Mouse (Mus musculus): ENCODE measurements at regions not wholly inside any gene's neighbourhood (a gene's known extent, or its start where the extent isn't known, plus 50 kb on each side); places are given as distances from the start of the nearest gene placed in this dataset.

DNA sequence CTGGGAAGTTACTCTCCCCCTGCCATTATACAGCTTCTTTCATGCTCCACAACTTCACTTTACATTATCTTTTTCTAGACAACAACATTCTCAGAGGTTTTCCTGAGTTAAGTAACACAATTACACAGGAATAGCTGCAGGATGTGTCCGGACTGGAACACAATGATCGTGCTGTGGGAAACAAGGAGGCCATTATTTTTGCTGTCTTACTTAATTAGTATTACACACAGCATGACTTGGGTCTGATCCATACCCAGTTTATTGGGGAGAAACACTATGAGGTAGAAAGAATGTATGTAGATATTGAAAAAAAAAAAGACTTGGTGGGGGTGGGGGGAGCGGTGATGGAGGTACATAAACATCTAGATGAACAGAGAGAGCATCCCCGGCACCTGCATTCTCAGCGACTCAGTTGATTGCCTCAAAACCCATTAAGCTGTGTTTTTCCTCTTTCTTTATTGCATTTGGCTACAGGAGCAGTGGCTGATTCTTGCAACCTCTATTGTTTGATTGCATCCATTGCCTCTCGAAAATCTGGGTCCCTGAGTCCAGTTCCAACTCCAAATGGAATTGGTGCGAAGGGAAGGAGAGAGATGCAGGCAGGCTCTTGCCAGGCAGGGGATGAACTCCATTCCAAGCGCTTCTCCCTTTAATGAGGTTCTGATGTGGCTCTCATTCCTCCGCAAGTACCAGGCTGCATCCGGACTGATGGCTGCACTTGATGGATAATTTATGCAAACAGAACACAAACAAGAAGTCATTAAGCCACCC lies 529.8 kb downstream of the Slc4a3 start:
- no peak for DNase-seq (ENCODE audit: low read depth in 1 of 2, low spot score in 2 of 2)

DNA sequence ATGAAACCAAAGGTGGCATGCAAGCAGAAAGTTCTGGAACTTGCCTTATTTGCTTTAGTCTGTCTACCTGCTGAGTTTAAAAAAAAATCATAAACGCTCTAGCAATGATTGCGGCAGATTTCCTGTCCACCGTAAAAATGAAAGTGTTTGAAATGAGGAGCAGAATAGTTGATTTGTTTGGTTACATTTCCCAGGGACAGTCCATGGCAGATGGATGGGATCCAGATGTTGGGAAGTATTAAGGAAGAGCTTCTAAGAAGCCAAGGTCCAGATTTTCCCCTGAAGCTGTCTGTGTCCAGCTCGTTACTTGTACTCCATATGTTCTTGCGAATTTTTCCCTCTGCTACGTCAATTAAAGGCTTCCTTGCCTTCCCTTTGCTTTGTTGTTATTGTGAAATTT lies 534.2 kb downstream of the Slc4a3 start:
- no peak for DNase-seq (ENCODE audit: low read depth in 1 of 2, low spot score in 2 of 2)

DNA sequence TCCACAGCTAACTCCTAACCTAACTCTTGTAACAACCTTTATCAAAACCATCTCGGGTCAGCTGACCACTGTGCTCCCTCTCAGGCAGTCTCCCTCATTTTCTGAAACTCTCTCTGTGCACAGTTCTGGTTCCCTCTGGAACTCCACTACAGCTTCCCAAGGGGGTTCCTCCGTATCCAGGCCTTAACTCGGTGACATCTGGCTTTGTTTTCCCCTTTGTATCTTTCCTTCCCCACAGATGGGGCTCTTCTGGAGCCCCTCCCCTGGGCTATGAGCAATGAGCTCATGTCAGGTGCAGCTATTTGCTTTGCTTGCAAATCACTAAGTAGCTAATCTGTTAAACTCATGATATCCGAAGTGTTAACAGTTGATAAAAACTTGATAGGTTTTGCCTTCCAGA lies 535.6 kb downstream of the Slc4a3 start:
- DNase-seq (ENCODE audit: low read depth in 1 of 2, low spot score in 2 of 2) = no peak

DNA sequence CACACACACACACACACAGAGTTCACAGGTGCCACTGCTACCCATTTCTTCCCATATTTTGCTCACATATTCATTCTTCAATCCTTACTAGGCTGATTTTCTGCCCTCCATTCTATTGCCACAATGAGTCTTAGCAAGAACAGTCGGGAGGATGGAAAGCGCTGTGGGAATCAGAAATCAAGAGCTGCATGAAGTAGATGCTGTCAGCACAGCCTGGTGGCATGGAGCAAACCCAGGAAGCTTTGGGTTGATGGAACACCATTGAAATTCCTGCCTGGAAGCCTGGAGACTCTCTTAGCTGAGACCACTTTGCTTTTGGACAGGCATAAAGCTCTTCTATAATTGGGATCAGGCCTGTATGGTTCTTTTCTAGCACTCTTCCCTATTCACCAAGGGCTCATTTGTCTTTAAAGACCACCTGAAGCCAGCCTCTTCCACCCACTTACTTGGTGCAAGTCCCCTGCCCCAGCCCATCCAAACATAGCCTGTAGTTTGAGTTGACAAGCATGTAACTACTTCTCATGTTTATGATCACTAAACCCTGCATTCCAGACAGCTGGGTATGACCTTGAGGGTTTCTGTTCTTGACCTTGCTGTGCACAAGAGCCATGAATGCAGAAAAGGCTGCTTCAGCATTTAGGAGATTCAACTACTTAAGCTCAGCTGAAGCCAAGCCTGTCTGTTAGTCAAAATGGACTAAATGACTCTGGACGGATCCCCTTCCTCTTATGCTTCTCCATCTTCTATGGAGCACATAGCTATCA lies 537.4 kb downstream of the Slc4a3 start:
- DNase-seq (ENCODE audit: low read depth in 1 of 2, low spot score in 2 of 2) = no peak

DNA sequence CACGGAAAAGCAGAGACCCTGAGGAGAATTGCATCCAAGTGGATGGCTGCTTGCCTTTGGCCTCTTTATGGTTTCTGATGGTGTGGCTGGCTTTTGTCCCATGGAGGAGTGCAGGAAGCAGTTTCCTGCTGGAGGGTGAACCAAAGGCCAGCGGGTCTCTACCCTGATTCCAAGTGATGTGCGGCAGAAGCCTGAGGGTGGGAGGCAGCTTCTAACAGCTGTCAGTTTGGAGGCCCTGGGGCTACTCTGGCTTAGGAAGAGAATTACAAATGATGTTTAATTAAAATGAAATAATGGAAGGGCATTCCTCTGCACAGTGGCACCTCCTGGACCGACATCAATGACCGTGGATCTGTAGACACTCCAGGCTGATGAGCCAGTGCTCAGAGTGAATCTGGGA lies 545.0 kb downstream of the Slc4a3 start:
- DNase-seq (ENCODE audit: low read depth in 1 of 2, low spot score in 2 of 2) = no peak

DNA sequence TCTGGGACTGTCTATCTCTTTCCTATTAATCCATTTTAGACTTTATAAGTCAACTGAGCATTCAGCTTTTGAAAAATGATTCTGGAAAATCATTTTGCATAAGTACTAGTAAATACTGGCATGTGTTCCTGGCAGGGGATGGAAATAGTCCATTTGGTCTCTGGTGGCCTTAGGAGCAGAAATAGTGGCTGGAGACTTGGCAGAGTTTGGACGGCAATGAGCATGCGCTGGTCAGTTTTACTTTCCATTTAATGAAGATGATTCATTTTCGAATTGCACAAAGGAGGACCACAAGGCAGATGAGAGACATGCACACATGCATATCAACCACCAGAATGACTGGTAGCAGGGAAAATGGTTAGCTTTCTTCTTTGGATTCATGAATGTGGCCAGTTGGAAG lies 567.2 kb downstream of the Slc4a3 start:
- no peak for DNase-seq (ENCODE audit: low read depth in 1 of 2, low spot score in 2 of 2)

DNA sequence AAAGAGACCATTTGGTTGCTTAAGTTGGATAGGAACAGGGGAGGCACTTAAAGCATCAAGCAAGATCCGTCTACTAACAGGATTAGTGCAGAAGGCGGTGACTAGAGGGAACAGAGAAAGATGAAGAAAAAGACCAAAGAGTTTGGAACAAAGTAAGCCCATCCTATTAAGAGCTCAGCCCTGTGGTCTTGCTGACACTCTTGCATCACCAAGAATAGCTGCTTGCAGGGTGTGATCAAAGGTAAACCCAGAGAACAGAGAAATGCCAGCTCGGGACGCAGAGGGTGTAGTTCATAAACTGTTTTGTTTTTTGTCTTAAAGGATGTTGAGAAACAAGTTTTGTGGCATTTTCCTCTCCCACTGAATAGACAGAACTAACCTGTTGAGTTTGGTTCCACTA lies 574.8 kb downstream of the Slc4a3 start:
- DNase-seq (ENCODE audit: low read depth in 1 of 2, low spot score in 2 of 2) = no peak

DNA sequence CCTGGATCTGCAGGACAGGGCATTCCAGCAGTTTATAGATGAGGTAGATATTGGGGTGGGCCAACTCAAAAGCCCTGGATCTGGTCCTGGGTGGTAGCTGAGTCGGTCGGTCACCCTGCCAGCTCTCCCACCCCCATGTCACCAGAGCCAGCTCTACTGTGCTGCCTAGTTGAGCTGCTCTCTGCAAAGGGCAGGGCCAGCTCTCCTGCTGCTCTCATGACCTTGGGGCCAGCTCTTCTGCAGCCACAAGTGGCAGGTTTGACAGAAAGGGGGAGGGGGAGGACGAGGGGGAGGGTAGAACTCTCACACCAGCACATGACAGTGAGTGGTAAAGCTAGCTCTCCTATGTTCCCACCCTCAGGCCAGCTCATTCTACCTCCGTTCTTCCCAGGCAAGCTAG lies 584.3 kb downstream of the Slc4a3 start:
- DNase-seq (ENCODE audit: low read depth in 1 of 2, low spot score in 2 of 2) = no peak

DNA sequence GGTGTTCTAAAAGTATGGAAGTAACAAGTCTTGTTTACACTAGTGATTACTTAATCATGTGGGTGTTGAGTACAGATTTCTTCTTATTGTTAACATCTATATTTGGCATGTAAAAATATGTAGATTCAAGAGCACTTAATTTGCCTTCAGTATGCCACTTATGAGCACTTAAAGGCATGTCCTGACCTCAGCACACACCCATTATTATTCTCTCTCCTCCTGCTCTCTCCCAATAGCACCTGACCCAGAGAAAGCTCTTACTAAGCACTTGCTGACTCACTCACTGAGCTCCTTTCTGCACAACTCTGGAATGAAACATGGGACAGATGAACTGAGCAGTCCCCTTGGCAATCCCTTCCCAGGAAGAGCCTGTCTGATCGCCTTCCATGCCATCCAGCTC lies 590.7 kb downstream of the Slc4a3 start:
- no peak for DNase-seq (ENCODE audit: low read depth in 1 of 2, low spot score in 2 of 2)

DNA sequence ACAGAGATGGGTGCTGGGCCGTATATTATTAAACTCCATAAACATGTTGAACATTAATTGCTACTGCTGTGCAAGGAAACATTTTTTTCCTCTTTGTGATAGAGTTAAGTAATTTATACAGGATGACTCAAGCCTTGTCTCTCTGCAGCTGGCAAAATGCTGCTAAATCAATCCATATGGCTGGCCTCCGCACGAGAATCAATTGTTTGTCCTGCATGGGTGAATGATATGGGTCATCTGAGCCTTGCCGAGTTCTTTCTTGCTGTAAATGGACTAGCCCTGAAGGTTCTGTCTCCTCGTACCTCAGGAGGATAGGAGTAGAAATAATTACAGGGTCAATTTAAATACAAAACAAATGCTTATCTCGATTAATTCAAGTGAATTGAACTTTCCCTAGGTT lies 591.6 kb downstream of the Slc4a3 start:
- DNase-seq (ENCODE audit: low read depth in 1 of 2, low spot score in 2 of 2) = no peak

DNA sequence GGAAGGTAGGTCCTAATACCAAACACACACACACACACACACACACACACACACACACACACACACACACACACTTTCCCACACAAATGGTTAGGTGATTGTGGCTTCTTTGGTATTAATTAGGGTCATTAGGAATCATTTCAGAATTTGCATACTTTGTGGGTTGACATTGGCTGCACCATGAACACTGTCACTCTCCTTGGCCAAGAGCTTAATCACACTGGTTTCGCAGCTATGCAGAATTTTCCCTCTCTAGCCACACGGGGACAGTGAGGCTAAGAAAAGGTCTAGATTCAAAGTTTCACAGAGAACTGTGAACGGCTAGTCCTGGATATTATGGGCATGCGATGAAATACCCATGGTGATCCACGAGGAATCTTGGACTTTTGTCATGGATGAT lies 597.5 kb downstream of the Slc4a3 start:
- DNase-seq (ENCODE audit: low read depth in 1 of 2, low spot score in 2 of 2) = no peak

DNA sequence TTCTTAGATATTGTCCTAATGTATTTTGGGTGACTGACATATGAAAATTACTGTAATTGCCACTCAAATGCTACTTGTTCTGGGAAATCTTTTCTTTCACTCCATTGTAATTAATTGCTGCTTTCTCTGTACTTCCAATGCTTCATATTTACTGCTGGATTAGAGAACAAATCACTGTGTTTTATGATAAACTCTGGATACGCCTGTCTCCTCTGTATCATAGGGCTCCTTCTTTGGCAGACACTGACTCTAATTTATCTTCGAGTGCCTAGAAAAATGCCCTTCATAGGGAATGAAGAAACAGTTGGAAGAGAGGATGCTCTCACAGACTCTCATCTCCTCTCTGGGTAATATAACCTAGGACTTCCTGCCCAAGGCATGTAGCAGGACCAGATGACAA lies 602.9 kb downstream of the Slc4a3 start:
- no peak for DNase-seq (ENCODE audit: low read depth in 1 of 2, low spot score in 2 of 2)

DNA sequence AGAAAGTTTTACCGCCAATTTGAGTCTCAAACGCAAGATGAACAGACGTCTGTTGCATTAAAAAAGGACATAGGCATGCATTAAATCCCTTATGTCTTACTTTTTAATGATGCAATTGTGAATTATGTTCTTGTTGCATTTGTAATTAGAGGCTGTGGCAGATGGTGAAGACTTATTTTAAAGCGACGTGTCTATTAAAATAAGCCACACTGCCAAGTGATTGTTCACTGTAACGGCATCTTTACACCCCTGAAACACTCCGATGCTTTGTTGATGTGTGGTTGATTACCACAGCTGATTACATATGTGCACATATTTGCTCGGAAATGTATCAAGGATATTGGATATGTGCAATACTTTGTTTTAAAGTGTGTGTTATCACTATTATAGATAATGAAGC lies 610.2 kb downstream of the Slc4a3 start:
- no peak for DNase-seq (ENCODE audit: low read depth in 1 of 2, low spot score in 2 of 2)

DNA sequence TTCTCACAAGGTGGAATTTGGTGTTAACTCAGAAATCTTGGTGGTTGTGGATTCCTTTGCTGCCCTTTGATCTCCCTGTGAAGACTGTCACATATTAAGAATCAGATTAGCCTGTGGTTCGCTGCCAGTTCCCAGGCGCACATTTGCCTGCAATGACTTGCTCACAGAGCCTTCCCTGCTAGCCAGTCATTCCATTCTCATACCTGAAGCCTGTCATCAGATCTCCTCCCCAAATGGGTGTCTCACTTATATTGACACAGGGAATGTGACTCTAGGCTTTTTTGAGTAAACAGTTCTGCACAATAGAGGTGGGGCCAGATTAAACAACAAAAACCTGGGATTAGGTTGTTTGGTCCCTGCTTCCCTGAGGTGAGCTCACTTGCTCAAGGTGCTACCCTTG lies 621.4 kb downstream of the Slc4a3 start:
- DNase-seq (ENCODE audit: low read depth in 1 of 2, low spot score in 2 of 2) = no peak

DNA sequence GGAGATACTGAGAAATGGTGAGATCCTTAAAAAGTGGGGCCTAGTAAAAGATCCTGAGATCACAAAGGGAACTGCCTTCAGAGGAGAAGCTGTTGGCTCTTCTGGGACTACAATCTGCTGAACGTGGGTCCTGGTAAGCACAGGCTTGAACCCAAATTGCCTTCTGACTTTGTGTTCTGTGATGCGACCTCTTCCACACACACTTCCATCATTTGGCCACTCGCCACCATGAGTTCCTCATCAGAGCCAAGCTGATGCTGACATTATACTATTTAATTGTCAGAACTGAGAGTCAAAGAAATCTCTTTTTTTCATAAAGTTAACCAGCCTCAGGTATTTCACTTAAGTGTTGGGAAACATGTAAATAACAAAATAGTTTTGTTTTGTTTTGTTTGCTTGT lies 635.1 kb downstream of the Slc4a3 start:
- DNase-seq (ENCODE audit: low read depth in 1 of 2, low spot score in 2 of 2) = no peak

DNA sequence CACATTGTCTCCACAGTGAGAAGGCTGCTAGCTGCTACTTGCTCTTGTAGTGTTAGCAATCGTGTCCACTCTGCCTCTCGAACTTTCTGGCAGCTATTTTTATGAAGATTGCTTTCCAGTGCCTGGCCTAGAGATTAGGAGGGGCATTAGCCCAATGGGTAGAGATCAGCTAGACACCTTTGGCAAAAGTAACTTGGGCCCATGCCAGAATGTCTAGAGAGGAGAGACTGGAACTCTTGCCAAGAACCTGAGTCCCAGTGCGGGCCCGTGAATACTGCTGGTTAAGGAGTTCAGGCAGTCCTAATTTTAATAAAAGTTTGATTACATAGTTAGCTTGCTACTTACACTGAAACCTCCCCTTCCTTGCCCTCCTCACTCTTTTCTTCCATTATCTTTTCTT lies 648.8 kb downstream of the Slc4a3 start:
- no peak for DNase-seq (ENCODE audit: low read depth in 1 of 2, low spot score in 2 of 2)

DNA sequence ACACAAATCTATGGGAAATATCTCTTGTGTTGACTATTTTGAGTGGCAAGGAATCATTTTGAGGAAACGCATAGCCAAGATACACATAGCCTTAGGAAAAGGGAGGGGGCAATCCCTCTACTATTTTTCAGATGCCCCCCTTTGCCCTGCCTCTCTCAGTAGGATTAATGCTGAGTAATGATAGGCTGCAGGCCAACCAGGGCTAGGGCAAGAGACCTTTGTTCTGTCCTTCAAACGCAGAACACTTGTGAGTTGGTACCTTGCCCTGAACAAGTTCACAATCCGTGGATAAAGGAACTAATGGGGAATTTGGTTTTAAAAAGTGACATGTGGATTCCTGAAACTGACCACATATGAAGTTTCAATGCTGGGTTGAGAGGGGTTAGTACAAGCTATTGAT lies 651.6 kb downstream of the Slc4a3 start:
- DNase-seq (ENCODE audit: low read depth in 1 of 2, low spot score in 2 of 2) = no peak

DNA sequence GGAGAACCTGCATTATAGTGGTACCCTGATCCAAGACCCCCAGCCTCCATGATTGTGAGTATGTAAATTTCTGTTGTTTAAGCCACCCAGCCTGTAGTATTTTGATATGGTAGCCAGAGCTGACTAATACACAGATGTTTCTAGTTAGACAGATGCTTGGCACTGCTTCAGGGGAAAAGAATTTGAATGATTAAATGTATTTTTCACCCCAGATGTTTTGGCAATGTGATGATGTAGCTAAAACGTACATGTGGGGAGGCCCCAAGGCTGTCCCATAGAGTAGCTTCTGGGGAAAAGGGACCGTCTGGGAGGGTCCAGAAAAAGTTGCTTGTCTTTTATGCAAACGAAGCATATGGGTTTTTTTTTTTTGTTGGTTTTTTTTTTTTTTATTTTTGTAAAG lies 654.8 kb downstream of the Slc4a3 start:
- no peak for DNase-seq (ENCODE audit: low read depth in 1 of 2, low spot score in 2 of 2)

DNA sequence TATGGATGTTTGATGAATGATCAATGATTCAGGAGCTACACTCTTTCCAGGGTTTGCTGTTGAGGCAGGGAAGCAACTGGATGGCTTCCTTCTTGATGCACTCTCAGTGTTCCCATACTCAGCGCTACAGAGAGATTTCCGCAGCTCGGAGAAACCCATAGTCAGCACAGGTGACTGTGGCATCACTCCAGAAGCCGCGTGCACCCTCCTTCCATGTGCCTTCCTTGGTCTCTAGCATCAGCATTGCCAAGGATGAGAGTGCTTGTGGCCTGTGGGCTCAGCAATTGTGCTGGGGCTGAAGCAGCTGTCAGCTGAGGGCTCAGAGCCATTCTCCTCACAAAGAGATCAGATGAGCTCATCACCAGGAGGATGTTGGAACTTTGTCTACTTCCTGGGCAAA lies 666.4 kb downstream of the Slc4a3 start:
- DNase-seq (ENCODE audit: low read depth in 1 of 2, low spot score in 2 of 2) = no peak

DNA sequence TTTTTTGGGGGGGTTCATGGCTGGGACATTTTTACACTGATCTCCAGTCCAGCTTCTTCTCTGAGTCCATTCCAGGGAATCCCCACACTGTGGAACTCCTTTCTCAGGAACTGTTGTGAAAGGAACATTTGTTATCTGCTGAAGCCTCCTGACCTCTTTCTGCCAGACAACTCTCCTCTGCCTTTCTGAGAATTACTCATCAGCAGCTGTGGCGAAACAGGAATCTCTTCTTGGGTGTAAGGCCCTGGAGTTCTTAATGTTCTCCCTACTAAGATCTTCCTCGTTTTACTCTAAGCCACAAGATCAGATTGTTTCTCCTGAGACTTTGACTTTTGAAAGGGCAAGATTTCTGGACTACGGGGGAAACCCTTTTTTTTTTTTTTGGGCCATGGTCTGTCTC lies 698.7 kb downstream of the Slc4a3 start:
- DNase-seq (ENCODE audit: low read depth in 1 of 2, low spot score in 2 of 2) = no peak

DNA sequence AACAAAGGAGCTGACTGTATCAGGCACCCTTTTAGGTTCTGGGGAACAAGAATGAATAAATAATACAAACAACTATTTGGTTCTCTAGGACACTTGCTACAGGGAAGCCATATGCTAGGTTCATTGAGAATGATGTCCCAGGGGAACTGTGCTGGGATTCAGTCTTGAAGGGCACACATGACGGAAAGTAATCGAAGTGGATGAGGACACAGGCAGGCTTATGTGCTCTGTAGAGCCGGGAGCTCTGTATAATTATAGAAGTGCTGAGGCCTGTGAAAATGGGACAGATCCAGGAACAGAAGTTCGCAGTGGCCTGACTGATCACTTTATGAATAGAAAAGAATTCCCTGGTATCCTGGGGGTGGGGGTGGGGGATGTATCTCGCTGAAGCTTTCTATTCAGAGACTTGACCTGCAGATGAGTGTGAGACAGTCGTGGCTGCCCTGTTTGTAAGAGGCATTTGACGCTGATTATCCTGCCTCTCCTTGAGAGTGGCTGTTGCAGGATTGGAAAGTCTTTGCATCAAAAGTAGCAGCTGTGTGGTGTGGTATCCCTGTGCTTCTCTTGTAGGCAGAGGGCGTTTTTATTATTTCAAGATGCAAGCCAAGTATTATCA lies 700.2 kb downstream of the Slc4a3 start:
- DNase-seq (ENCODE audit: low read depth in 1 of 2, low spot score in 2 of 2) = no peak

DNA sequence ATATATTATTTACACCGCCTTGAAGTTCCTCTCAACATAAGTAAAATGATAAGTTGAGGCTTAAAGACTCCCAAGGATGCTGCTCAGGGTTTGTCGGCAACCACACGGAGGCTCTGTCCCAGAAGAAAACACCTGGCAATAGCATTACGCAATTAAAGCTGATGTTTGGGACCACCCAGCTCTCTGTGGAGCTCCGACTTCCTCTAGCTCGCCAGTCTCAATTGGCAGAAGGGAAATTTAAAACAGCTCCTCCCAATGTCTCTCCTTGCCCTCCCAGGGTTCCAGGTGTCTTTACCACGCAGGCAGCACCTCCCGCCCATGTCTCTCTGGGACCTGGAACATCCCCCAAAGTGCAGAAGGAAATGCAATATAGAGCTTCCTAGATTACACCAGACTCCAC lies 701.1 kb downstream of the Slc4a3 start:
- DNase-seq (ENCODE audit: low read depth in 1 of 2, low spot score in 2 of 2) = no peak
